Mouse (Mus musculus): ENCODE data around the gene Sec14l1. TPM values are rescaled to one million over a fixed set of nuclear protein-coding genes. Genes with fewer than 3 reads are reported as not detected.
A peak's percentile ranks its signal among the peaks of the same experiment; 100 is the strongest.
"Not testable (repeated sequence)": the region's sequence is repeated elsewhere in the genome, so short reads cannot be mapped to it uniquely, and the experiment has no call there.

Gene Sec14l1
- polyA plus RNA-seq (2017; shearing (Covaris generic)) = 10 to 100 TPM; 11.9 to 18.9 TPM

- ATAC-seq = peak; percentile 83
Measured at GRCm38 (mm10) chr11:117114592-117115345, at the start of gene Sec14l1. Gene Sec14l1 (plus strand): TSS chr11:117115168.

- ATAC-seq = not testable (repeated sequence)
Measured at GRCm38 (mm10) chr11:117065602-117066001, 49.4 kb upstream of the Sec14l1 start.

DNA sequence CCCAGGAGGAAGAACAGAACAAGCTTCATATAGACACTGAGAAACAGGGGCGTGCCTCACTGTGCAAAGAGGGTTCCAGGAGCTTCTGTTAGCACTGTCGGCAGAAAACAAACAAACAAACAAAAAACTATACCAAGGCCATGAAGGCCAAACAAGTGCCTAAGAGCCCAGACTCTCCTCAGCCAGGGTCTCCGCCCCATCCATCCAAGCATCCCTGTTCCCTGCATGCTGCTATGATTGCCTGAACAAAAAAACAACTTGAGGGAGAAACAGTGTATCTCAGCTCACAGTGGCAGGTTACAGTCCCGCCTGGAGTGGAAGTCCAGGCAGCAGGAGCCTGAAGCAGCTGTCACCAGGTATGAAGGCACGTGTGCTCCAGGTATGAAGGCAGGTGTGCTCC lies 48.2 kb upstream of the Sec14l1 start:
- no peak for ATAC-seq

GRCm38 (mm10) chr11:117068332-117068731 lies 46.6 kb upstream of the Sec14l1 start:
- no peak for ATAC-seq

GRCm38 (mm10) chr11:117069027-117069426 lies 45.9 kb upstream of the Sec14l1 start:
- ATAC-seq = no peak

- ATAC-seq = no peak
Measured at GRCm38 (mm10) chr11:117070711-117071110, 44.3 kb upstream of the Sec14l1 start.

- peak; percentile 46 for ATAC-seq
Measured at GRCm38 (mm10) chr11:117072128-117072527, 42.8 kb upstream of the Sec14l1 start.

GRCm38 (mm10) chr11:117073426-117073825 lies 41.5 kb upstream of the Sec14l1 start:
- ATAC-seq = no peak

GRCm38 (mm10) chr11:117076576-117077196 lies 38.3 kb upstream of the Sec14l1 start:
- ATAC-seq = peak; percentile 91

DNA sequence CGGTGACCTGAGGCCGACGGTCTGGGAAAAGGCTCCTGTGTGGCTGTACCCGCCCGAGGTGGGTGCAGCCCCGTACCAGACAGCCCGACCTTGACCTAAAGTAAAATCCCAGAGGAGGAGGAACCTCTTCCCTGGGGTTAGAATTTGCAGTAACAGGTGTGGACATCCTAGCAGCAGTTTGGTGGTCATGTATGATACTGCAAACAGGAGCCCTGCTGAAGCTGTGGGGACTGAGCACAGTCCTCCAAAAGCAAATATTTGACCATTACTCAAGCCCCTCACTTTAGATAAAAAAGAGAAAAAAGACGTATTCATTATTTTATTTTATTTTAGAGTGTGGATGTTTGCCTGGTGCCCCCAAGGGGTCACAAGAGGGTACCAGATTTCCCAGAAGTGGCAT lies 37.7 kb upstream of the Sec14l1 start:
- ATAC-seq = no peak

- ATAC-seq = no peak
Measured at GRCm38 (mm10) chr11:117077902-117078301, 37.1 kb upstream of the Sec14l1 start.

DNA sequence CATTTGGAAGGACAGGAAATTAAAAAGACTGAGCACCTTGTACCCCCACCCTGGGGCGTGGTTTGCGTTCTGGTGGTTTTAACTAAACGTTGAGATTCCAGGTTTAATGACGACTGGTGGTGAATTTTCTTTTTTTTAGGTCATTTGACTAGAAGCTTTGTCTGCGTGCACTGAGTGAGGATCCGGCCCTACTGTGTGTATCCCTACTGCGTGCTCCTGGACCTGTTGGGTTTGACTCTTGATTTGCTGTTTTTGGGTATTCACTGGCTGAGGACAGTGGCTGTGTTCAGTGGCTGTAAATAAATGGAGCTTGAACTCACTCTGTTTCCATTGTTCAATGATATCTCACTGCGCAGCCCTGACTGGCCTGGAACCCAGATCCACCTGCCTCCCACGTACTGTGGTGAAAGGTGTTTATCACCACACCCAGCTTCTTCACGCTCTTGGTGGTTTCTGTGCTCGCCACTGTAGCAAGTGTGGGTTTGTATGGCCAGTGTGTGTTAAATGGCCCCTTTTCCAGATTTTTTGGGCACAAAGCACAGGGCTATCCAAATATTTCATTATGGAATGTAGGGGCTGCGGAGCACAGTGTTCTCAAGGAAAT lies 36.2 kb upstream of the Sec14l1 start:
- ATAC-seq = no peak

DNA sequence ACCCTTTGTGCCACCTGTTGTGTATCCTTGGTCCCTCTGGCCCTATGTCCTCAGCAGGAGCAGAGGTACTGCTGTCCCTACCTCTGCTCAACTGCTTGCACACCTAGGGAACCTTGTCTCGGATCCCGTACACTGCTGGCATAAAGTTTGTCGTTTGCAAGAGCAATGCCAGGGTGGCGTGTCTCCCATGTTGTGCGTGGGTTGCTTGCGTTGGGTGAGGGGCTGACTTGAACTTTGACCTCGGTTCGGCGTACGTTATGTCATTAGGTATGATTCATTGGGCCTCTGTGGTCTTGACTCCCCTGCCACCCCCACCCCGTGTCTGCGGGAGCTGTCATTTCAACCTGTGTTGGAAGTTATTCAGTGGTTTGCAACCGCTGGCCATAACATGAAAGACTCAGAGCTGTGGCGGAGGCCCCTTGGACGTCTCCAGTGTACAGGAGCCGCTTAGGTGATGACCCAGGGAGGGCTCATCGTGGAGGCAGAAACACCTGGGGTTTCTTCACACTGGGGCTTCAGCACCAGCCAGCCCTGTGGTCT lies 35.2 kb upstream of the Sec14l1 start:
- ATAC-seq = no peak

GRCm38 (mm10) chr11:117080209-117080608 lies 34.8 kb upstream of the Sec14l1 start:
- ATAC-seq = no peak

DNA sequence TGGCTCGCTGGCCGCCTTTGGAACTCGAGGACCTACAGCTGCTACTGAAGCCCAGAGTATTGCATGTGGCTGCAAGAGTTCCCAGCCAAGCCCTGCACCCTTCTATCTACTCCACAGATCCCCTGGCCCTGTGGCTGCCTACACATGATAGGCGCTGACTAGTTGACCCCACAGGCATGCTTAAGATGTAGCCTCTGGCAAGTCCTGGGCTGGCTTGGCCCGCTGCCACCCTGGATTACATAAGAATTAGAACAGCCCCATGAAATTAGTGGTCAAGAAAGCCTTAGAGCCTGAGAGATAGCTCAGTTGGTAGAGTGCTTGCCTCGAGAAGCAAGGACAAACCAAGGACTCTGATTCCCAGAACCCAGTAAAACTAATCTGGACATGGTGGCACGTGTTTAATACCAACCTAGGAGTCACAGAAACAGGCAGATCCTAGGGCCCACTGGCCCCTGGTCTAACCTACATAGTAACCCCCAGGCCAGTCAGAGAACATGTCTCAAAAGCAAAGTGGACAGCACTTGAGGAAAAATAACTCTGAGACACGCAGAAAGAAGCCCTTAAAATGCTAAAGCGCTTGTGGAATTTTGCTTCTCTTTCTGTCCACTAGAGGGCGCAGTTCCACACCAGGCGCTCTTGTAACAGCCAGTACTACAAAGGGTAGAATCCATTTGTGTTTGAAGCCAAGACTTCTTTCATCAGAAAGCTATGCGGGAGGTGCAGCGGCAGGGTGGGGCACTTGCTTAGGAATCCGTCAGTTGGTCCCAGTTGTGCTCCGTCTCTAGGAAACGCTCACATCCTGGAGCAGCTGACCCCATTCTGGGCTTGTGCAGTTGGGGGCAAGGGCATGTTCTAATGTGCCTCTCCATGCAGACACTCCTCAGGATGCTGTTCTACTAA lies 33.6 kb upstream of the Sec14l1 start:
- peak; percentile 61 for ATAC-seq

- no peak for ATAC-seq
Measured at GRCm38 (mm10) chr11:117082353-117082934, 32.5 kb upstream of the Sec14l1 start.

DNA sequence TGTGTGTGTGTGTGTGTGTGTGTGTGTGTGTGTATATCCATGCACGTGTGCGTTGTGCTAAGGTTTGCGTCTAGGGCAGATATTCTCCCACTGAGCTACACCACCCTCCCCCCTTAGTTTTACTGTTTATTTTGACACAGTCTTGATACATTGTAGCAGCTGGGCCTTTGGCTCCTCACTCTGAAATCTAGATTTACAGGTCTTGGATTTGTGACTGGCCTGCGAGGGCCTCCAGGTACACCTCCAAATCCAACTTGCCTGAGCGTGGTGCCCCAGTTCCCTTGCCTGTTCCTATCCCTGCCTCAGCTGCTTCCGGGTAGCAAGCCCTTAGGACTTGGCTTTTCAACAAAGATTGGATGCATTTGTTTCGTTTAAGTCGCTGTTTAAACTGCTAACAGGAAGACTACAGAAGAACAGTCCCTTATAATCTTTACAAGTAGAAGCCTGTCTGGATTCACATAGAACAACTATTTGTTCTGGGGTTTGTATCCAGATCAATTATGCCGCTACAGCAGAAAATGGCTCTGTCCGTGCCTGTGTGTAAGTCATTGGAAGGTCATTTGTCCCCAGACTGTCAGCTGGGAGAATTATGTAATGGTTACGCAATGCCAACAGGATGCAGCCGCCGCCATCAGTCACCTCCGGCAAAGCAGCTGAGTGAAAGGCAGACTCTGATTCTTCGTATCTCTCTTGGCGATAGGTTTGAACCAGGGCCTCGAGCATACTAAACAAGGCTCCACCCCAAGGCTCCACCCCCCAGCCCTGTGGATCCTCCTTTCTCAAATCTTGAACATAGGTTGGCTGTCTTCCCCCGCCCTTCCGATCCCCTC lies 31.7 kb upstream of the Sec14l1 start:
- no peak for ATAC-seq

DNA sequence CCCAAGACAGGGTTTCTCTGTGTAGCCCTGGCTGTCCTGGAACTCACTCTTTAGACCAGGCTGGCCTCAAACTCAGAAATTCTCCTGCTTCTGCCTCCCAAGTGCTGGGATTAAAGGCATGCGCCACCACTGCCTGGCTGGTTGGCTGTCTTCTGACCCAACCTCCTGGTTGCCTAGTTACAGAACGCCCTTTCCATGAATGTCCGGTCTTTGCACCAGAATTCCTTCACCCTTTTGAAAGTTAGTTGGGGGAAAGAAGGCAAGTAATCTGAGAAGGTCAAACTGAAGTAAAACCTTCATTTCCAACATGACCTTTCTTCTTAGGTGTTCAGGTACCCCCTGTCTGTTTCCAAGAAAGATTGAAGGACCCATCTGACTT lies 31.1 kb upstream of the Sec14l1 start:
- not testable (repeated sequence) for ATAC-seq

- ATAC-seq = no peak
Measured at GRCm38 (mm10) chr11:117086215-117086614, 28.8 kb upstream of the Sec14l1 start.

DNA sequence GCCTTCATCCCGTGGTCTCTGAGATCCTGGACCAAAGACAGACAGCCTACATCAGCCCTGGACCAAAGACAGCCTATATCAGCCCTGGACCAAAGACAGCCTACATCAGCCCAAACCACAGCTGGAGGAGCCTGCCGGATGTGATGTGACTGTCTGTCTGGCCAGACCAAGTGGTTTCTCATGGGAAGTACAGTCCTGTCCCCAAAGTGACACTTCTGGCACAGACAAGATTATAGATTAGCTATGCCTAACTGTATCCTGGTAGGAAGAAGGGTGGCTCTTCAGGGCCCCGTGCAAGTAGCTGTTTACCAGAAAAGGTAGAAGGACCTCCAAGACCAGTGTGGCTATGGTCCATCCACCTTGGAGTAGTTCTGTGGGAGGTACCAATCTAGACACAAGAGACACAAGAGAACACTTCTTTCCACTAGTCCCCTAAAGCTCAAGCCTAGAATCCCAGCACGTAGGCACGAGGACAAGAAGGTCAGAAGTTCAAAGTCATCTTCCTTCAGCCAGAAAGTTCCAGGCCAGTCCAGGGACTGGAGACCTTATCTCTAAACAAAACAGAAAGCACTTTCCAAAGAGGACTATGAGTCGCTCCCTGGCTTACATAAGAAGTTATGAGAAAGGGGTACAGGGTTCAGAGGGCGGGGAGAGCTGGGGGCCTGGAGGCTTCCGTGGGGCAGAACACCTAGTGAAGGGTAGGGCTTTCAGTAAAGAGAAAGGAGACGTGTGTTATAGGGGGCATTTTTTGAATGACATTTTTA lies 27.8 kb upstream of the Sec14l1 start:
- ATAC-seq = no peak

Data from CD4-positive, CD25-positive, alpha-beta regulatory T cell, adult 4 months (primary cell).